22 mouse cellular contexts compared by ENCODE assay signal in genomic region chr8:102725496-102725895, GRCm38 (mm10). TPM values are rescaled to one million over a fixed set of nuclear protein-coding genes. Genes with fewer than 3 reads are reported as not detected.
DNase-seq lines count a peak whose midpoint lies in the region; ATAC-seq lines count a peak whose summit lies in the region.
"Had no signal": no experiment of that assay in that cellular context is flagged by ENCODE, and none has a peak within 500 bp of the region (broad histone marks: within the 10 kb centered on the region; RNA-seq: fewer than 3 reads in every experiment).

No protein-coding gene starts in this region.

- no peak overlapping the region for H3K4me3 ChIP-seq in neural tube, embryonic 11.5 days (ENCODE audit: low read depth, low read length)
- no peak overlapping the region for H3K4me3 ChIP-seq in forebrain, embryonic 16.5 days (replicated peaks; ENCODE audit: low read length)

- peak; percentile 18 to 35 for DNase-seq in cerebellum, postnatal 10 days
- DNase-seq in neural tube, embryonic 11.5 days (ENCODE audit: low spot score): no peak
- DNase-seq in neural tube, embryonic 10.5 days (ENCODE audit: extremely low spot score, low spot score): no peak
- DNase-seq in layer of hippocampus, postnatal 14 days (ENCODE audit: low spot score in 2 of 2): peak; percentile 33 to 70
- no peak for DNase-seq in urinary bladder, postnatal 4 days (ENCODE audit: low spot score in 2 of 2)
- no peak for DNase-seq in ovary, postnatal 14 days (ENCODE audit: low spot score)
- DNase-seq: cerebellum, adult 11 months; cerebellum, postnatal 25 days; heart, postnatal 14 days; kidney, adult 9 months; liver; liver, postnatal 0 days; lung, postnatal 14 days; thymus, postnatal 14 days had no signal

- H3K27ac ChIP-seq in neural tube, embryonic 11.5 days (ENCODE audit: low read depth, low read length): peak overlapping the region; percentile 14; the same call in 1 of the 2 replicates
- H3K27ac ChIP-seq in forebrain, embryonic 16.5 days (ENCODE audit: low read length): 0 out of 2 replicates have a peak overlapping the region, but pooled peaks have one; percentile 8
- H3K27ac ChIP-seq: stomach, postnatal 0 days had no signal

- H3K9me3 ChIP-seq in neural tube, embryonic 11.5 days (ENCODE audit: control insufficient read depth, low read length): no peaks in the 10 kb centered on the region
- no peaks in the 10 kb centered on the region for H3K9me3 ChIP-seq in forebrain, embryonic 16.5 days (ENCODE audit: control insufficient read depth, low read length)

- H3K9ac ChIP-seq in neural tube, embryonic 11.5 days (ENCODE audit: low read length): no peak overlapping the region
- H3K9ac ChIP-seq in forebrain, embryonic 16.5 days (replicated peaks; ENCODE audit: low read depth, low read length): no peak overlapping the region
- H3K9ac ChIP-seq: liver, postnatal 0 days had no signal

- H3K36me3 ChIP-seq in neural tube, embryonic 11.5 days (ENCODE audit: control insufficient read depth, insufficient read depth, low read length): no peaks in the 10 kb centered on the region
- H3K36me3 ChIP-seq in forebrain, embryonic 16.5 days (ENCODE audit: control insufficient read depth, insufficient read depth): no peaks in the 10 kb centered on the region
- H3K36me3 ChIP-seq: G1E had no signal

- H3K4me1 ChIP-seq in neural tube, embryonic 11.5 days (ENCODE audit: control insufficient read depth, insufficient read depth, low read length): peaks cover 7% of the 10 kb centered on the region
- H3K4me1 ChIP-seq in forebrain, embryonic 16.5 days (replicated peaks; ENCODE audit: control insufficient read depth, insufficient read depth, low read length): peaks cover 11% of the 10 kb centered on the region

- ATAC-seq in cerebellum, adult (ENCODE audit: insufficient number of reproducible peaks, low FRiP score, low TSS enrichment): no peak
- ATAC-seq in neural tube, embryonic 11.5 days (ENCODE audit: insufficient read depth, low FRiP score, low TSS enrichment): no peak
- ATAC-seq in forebrain, embryonic 16.5 days: peak; percentile 88
- ATAC-seq: CD4-positive, CD25-positive, alpha-beta regulatory T cell, adult 4 months; inflammation-experienced regulatory T-cells, adult 6 months; liver, postnatal 0 days had no signal

- H3K27me3 ChIP-seq in neural tube, embryonic 11.5 days (ENCODE audit: control insufficient read depth, insufficient read depth, low read length): no peaks in the 10 kb centered on the region
- H3K27me3 ChIP-seq in forebrain, embryonic 16.5 days (replicated peaks; ENCODE audit: control insufficient read depth, insufficient read depth, low read length): no peaks in the 10 kb centered on the region

- 75% methylated on average over 3 of the region's 3 CpGs for WGBS in neural tube, embryonic 11.5 days
- 44% methylated on average over 3 of the region's 3 CpGs for WGBS in forebrain, embryonic 16.5 days

- no peak overlapping the region for H3K4me2 ChIP-seq in neural tube, embryonic 11.5 days (ENCODE audit: low read depth)
- no peak overlapping the region for H3K4me2 ChIP-seq in forebrain, embryonic 16.5 days (ENCODE audit: low read length)
- H3K4me2 ChIP-seq: heart, embryonic 11.5 days had no signal

RNA-seq across cellular contexts. Expression of gene Cdh11, which starts 59.9 kb away (rescaled TPM):
- polyA plus RNA-seq in neural tube, embryonic 11.5 days (2014; fragmentation: Nextera tagmentation; extraction: Ambion mirVana): 106 and 108 TPM in 2 replicates
- 36.0 and 40.6 TPM in 2 replicates for polyA plus RNA-seq in forebrain, embryonic 16.5 days (2015; fragmentation: Nextera tagmentation; extraction: Ambion mirVana)
- 10 to 100 TPM; 99.0 TPM for total RNA-seq in layer of hippocampus, postnatal 14 days (2021)
- total RNA-seq: megakaryocyte-erythroid progenitor cell, adult 5-6 weeks had no signal
- polyA plus RNA-seq: G1E had no signal

Comparison
In these comparisons a context has a peak if more than half of its experiments do, and no peak if none do; other contexts are left out.
1. DNase-seq: peak in cerebellum, postnatal 10 days (2 of 2) and layer of hippocampus, postnatal 14 days (2 of 2); none in neural tube, embryonic 11.5 days (single experiment), neural tube, embryonic 10.5 days (single experiment), urinary bladder, postnatal 4 days (0 of 2) and ovary, postnatal 14 days (single experiment).